Mouse (Mus musculus): Measurements from ENCODE around the gene Igfbpl1.

Gene Igfbpl1

GRCm38 (mm10) chr4:45826275-45827040 lies at the start of gene Igfbpl1:
Gene Igfbpl1 (minus strand): TSS chr4:45826923.
- ATAC-seq (ENCODE audit: insufficient number of reproducible peaks, low FRiP score, low TSS enrichment), result no peak

GRCm38 (mm10) chr4:45872147-45872546 lies 45.4 kb upstream of the Igfbpl1 start:
- no peak for ATAC-seq (ENCODE audit: insufficient number of reproducible peaks, low FRiP score, low TSS enrichment)

GRCm38 (mm10) chr4:45869021-45869815 lies 42.5 kb upstream of the Igfbpl1 start:
- ATAC-seq (ENCODE audit: insufficient number of reproducible peaks, low FRiP score, low TSS enrichment), result no peak

GRCm38 (mm10) chr4:45867416-45867815 lies 40.7 kb upstream of the Igfbpl1 start:
- ATAC-seq (ENCODE audit: insufficient number of reproducible peaks, low FRiP score, low TSS enrichment), result no peak

- ATAC-seq (ENCODE audit: insufficient number of reproducible peaks, low FRiP score, low TSS enrichment), result no peak
These were observed 34.4 kb upstream of the Igfbpl1 start for GRCm38 (mm10) chr4:45861160-45861559.

GRCm38 (mm10) chr4:45855803-45856424 lies 29.2 kb upstream of the Igfbpl1 start:
- peak; percentile 56; the same call in 1 of the 2 replicates for ATAC-seq (ENCODE audit: insufficient number of reproducible peaks, low FRiP score, low TSS enrichment)

- ATAC-seq (ENCODE audit: insufficient number of reproducible peaks, low FRiP score, low TSS enrichment), result no peak
These were observed 26.9 kb upstream of the Igfbpl1 start for GRCm38 (mm10) chr4:45853496-45854246.

- no peak for ATAC-seq (ENCODE audit: insufficient number of reproducible peaks, low FRiP score, low TSS enrichment)
These were observed 24.9 kb upstream of the Igfbpl1 start for GRCm38 (mm10) chr4:45851640-45852051.

GRCm38 (mm10) chr4:45849419-45849818 lies 22.7 kb upstream of the Igfbpl1 start:
- no peak for ATAC-seq (ENCODE audit: insufficient number of reproducible peaks, low FRiP score, low TSS enrichment)

- no peak for ATAC-seq (ENCODE audit: insufficient number of reproducible peaks, low FRiP score, low TSS enrichment)
These were observed 22.1 kb upstream of the Igfbpl1 start for GRCm38 (mm10) chr4:45848825-45849156.

GRCm38 (mm10) chr4:45848109-45848824 lies 21.5 kb upstream of the Igfbpl1 start, which contains the start of gene Stra6l:
Gene Stra6l (plus strand): TSS chr4:45848664.
- ATAC-seq (ENCODE audit: insufficient number of reproducible peaks, low FRiP score, low TSS enrichment), result no peak

- ATAC-seq (ENCODE audit: insufficient number of reproducible peaks, low FRiP score, low TSS enrichment), result no peak
These were observed 19.5 kb upstream of the Igfbpl1 start for GRCm38 (mm10) chr4:45846263-45846662.

GRCm38 (mm10) chr4:45844355-45844754 lies 17.6 kb upstream of the Igfbpl1 start:
- ATAC-seq (ENCODE audit: insufficient number of reproducible peaks, low FRiP score, low TSS enrichment), result no peak

- no peak for ATAC-seq (ENCODE audit: insufficient number of reproducible peaks, low FRiP score, low TSS enrichment)
These were observed 6.7 kb upstream of the Igfbpl1 start for GRCm38 (mm10) chr4:45833461-45833860.

GRCm38 (mm10) chr4:45831996-45832395 lies 5.3 kb upstream of the Igfbpl1 start:
- no peak for ATAC-seq (ENCODE audit: insufficient number of reproducible peaks, low FRiP score, low TSS enrichment)

GRCm38 (mm10) chr4:45829907-45830759 lies 3.4 kb upstream of the Igfbpl1 start:
- ATAC-seq (ENCODE audit: insufficient number of reproducible peaks, low FRiP score, low TSS enrichment), result no peak

GRCm38 (mm10) chr4:45824761-45825556 lies 1.8 kb downstream of the Igfbpl1 start:
- ATAC-seq (ENCODE audit: insufficient number of reproducible peaks, low FRiP score, low TSS enrichment), result no peak

Measured in cerebellum, adult (tissue).